Mouse (Mus musculus) heart, postnatal 0 days (tissue): ENCODE data around the gene Actr8. TPM values are rescaled to one million over a fixed set of nuclear protein-coding genes. Genes with fewer than 3 reads are reported as not detected.

Experiments
- ATAC-seq: fragments of 200-750 bp; cut with Nextera tagmentation; 2 replicates; pipeline ENCODE4 v1.8.0; 2017; ENCODE audit warnings: low read depth, moderate number of reproducible peaks, moderate library complexity; ENCODE audit not compliant: insufficient read depth
- DNase-seq: peaks from one replicate; pipeline ENCODE4 v3.0.0-alpha.2; 2016; ENCODE audit warnings: low spot score
- H3K27ac ChIP-seq: fragments of 300-500 bp; sonication (generic); 2 replicates; pipeline ENCODE4 v1.5.1; 2014; ENCODE audit warnings: low read depth, mild to moderate bottlenecking
- H3K27me3 ChIP-seq: fragments of 300-500 bp; sonication (generic); 2 replicates; pipeline ENCODE4 v1.6.1; 2014; ENCODE audit warnings: low read length, mixed read lengths; ENCODE audit not compliant: control insufficient read depth, insufficient read depth
- H3K36me3 ChIP-seq: fragments of 300-500 bp; sonication (generic); replicated peaks from 2 replicates; pipeline ENCODE4 v1.6.1; 2014; ENCODE audit warnings: low read length, mixed read lengths; ENCODE audit not compliant: control insufficient read depth, insufficient read depth
- H3K4me1 ChIP-seq: fragments of 300-500 bp; sonication (generic); 2 replicates; pipeline ENCODE4 v1.6.1; 2014; ENCODE audit warnings: antibody characterized with exemption; ENCODE audit not compliant: control insufficient read depth, insufficient read depth
- H3K4me2 ChIP-seq: fragments of 300-500 bp; sonication (generic); 2 replicates; pipeline ENCODE4 v1.6.1; 2014; ENCODE audit warnings: low read depth, mild to moderate bottlenecking, low read length, moderate library complexity
- H3K4me3 ChIP-seq: fragments of 300-500 bp; sonication (generic); 2 replicates; pipeline ENCODE4 v1.5.1; 2014; ENCODE audit warnings: low read depth, low read length
- H3K9ac ChIP-seq: fragments of 300-500 bp; sonication (generic); replicated peaks from 2 replicates; pipeline ENCODE4 v1.6.1; 2014; ENCODE audit warnings: low read depth, low read length, mixed read lengths
- H3K9me3 ChIP-seq: fragments of 300-500 bp; sonication (generic); replicated peaks from 2 replicates; pipeline ENCODE4 v1.6.1; 2016; ENCODE audit warnings: low read length; ENCODE audit not compliant: control insufficient read depth
- CTCF ChIP-seq: IDR thresholded peaks from 2 replicates; pipeline ENCODE4 v1.5.1; 2016; ENCODE audit warnings: antibody characterized with exemption, control low read depth, low read depth
- EP300 ChIP-seq: IDR thresholded peaks from 2 replicates; pipeline ENCODE4 v1.6.1; 2016; ENCODE audit warnings: antibody characterized with exemption, low read depth
- WGBS: fragments of 180-500 bp; shearing (Covaris S2); extraction: QIAGEN DNeasy Blood & Tissue Kit; methylation state at CpG from one replicate; pipeline ENCODE4 v1.1.7; 2014; 5-methylcytosine and 5-hydroxymethylcytosine counted together
- polyA plus RNA-seq: library from polyadenylated mRNA; unstranded; fragments of >200 nt; fragmentation: Nextera tagmentation; extraction: Ambion mirVana; gene quantifications from 2 replicates; pipeline ENCODE4 v1.2.1, GENCODE M21; 2015
- total RNA-seq: library from RNA; depleted of rRNA; stranded (reverse); fragments of >200 nt; gene quantifications from 2 replicates; pipeline ENCODE4 v1.2.3, GENCODE M21; 2014; ENCODE audit warnings: low replicate concordance

Actr8 gene
- total and polyA plus RNA-seq, 2 experiments from 2014 or later: 15.3 to 44.2 TPM

GRCm38 (mm10) chr14:29986096-29986495 is 8.0 kb downstream of the Actr8 start:
- TF ChIP-seq CTCF: no peak
- no peak for TF ChIP-seq EP300
- Histone ChIP-seq H3K4me2 (no peak overlapping the region), H3K9ac (no peak overlapping the region), H3K27me3 (no peaks in the 10 kb centered on the region), H3K36me3 (peaks cover 99% of the 10 kb centered on the region), H3K27ac (no peak overlapping the region), H3K9me3 (no peaks in the 10 kb centered on the region), H3K4me1 (no peaks in the 10 kb centered on the region), H3K4me3 (no peak overlapping the region)
- DNase-seq (no peak), ATAC-seq (no peak)
- 80% methylated on average over 4 of the region's 4 CpGs for WGBS

- H3K9me3 ChIP-seq: no peaks in the 10 kb centered on the region
- DNase-seq (no peak), ATAC-seq (no peak)
- WGBS: 88% methylated on average over 6 of the region's 6 CpGs
- H3K4me3 ChIP-seq: no peak overlapping the region
- H3K36me3 ChIP-seq: peaks cover 100% of the 10 kb centered on the region
- no peak overlapping the region for H3K4me2 ChIP-seq
- H3K9ac ChIP-seq: no peak overlapping the region
- no peaks in the 10 kb centered on the region for H3K4me1 ChIP-seq
- TF ChIP-seq EP300: no peak
- no peak for TF ChIP-seq CTCF
- no peaks in the 10 kb centered on the region for H3K27me3 ChIP-seq
- no peak overlapping the region for H3K27ac ChIP-seq
Measured at GRCm38 (mm10) chr14:29987276-29987675, 9.1 kb downstream of the Actr8 start.

- 82% methylated on average over 9 of the region's 9 CpGs for WGBS
- no peak for DNase-seq
- Histone ChIP-seq H3K9me3 (no peaks in the 10 kb centered on the region), H3K27ac (no peak overlapping the region), H3K9ac (no peak overlapping the region), H3K27me3 (no peaks in the 10 kb centered on the region), H3K4me1 (no peaks in the 10 kb centered on the region), H3K36me3 (peaks cover 99% of the 10 kb centered on the region), H3K4me3 (no peak overlapping the region), H3K4me2 (no peak overlapping the region)
- ATAC-seq: no peak
- no peak for TF ChIP-seq EP300
- TF ChIP-seq CTCF: no peak
Measured at GRCm38 (mm10) chr14:29987739-29988138, 9.6 kb downstream of the Actr8 start.

- TF ChIP-seq CTCF (no peak), EP300 (no peak)
Measured at GRCm38 (mm10) chr14:29988337-29988736, 10.2 kb downstream of the Actr8 start.

GRCm38 (mm10) chr14:29994976-29995375 is 16.8 kb downstream of the Actr8 start:
- Histone ChIP-seq H3K36me3 (peaks cover 76% of the 10 kb centered on the region), H3K9me3 (no peaks in the 10 kb centered on the region), H3K4me1 (no peaks in the 10 kb centered on the region), H3K27me3 (no peaks in the 10 kb centered on the region), H3K4me3 (no peak overlapping the region), H3K9ac (no peak overlapping the region), H3K4me2 (no peak overlapping the region), H3K27ac (no peak overlapping the region)
- ATAC-seq (no peak), DNase-seq (no peak)
- 92% methylated on average over 4 of the region's 4 CpGs for WGBS
- TF ChIP-seq EP300 (no peak), CTCF (no peak)

More at GRCm38 (mm10) chr14:29988337-29988736, 10.2 kb downstream of the Actr8 start:
- peaks cover 99% of the 10 kb centered on the region for H3K36me3 ChIP-seq
- no peak overlapping the region for H3K4me3 ChIP-seq
- H3K27me3 ChIP-seq: no peaks in the 10 kb centered on the region
- H3K4me2 ChIP-seq: no peak overlapping the region
- no peaks in the 10 kb centered on the region for H3K4me1 ChIP-seq
- DNase-seq (no peak), ATAC-seq (no peak)
- 97% methylated on average over 4 of the region's 4 CpGs for WGBS
- no peak overlapping the region for H3K27ac ChIP-seq
- H3K9ac ChIP-seq: no peak overlapping the region
- H3K9me3 ChIP-seq: no peaks in the 10 kb centered on the region

- TF ChIP-seq CTCF (no peak), EP300 (no peak)
- Histone ChIP-seq H3K27me3 (no peaks in the 10 kb centered on the region), H3K27ac (no peak overlapping the region), H3K9ac (no peak overlapping the region), H3K36me3 (peaks cover 64% of the 10 kb centered on the region), H3K4me3 (no peak overlapping the region), H3K4me1 (no peaks in the 10 kb centered on the region), H3K9me3 (no peaks in the 10 kb centered on the region), H3K4me2 (no peak overlapping the region)
- 88% methylated on average over 11 of the region's 11 CpGs for WGBS
- DNase-seq: no peak
- ATAC-seq: no peak
Measured at GRCm38 (mm10) chr14:29996000-29996751, 18.0 kb downstream of the Actr8 start.
